Mouse (Mus musculus) cerebellum, adult 9-10 months (tissue): ENCODE measurements around the gene Phex.

Source experiments
- DNase-seq: peaks from one replicate; pipeline ENCODE4 v3.0.0; 2022

Gene Phex

GRCm38 (mm10) chrX:157306796-157307405 lies 108.2 kb downstream of the Phex start:
- DNase-seq, result peak; percentile 84

GRCm38 (mm10) chrX:157305852-157306232 lies 109.3 kb downstream of the Phex start:
- peak; percentile 39 for DNase-seq

- DNase-seq, result peak; percentile 75
Measured at GRCm38 (mm10) chrX:157305193-157305851, 109.8 kb downstream of the Phex start.

GRCm38 (mm10) chrX:157292411-157292810 lies 122.7 kb downstream of the Phex start:
- DNase-seq, result no peak

GRCm38 (mm10) chrX:157276581-157276980 lies 138.5 kb downstream of the Phex start:
- DNase-seq, result no peak

- no peak for DNase-seq
Measured at GRCm38 (mm10) chrX:157273291-157273690, 141.8 kb downstream of the Phex start.

GRCm38 (mm10) chrX:157271609-157272008 lies 143.5 kb downstream of the Phex start:
- no peak for DNase-seq

GRCm38 (mm10) chrX:157269726-157270305 lies 145.3 kb downstream of the Phex start:
- no peak for DNase-seq

GRCm38 (mm10) chrX:157268141-157268540 lies 147.0 kb downstream of the Phex start:
- no peak for DNase-seq

- DNase-seq, result peak; percentile 86
Measured at GRCm38 (mm10) chrX:157202736-157203135, 212.4 kb downstream of the Phex start.

GRCm38 (mm10) chrX:157184167-157184566 lies 230.9 kb downstream of the Phex start:
- peak; percentile 81 for DNase-seq

GRCm38 (mm10) chrX:157180845-157181244 lies 234.3 kb downstream of the Phex start:
- no peak for DNase-seq

GRCm38 (mm10) chrX:157164142-157164541 lies 251.0 kb downstream of the Phex start:
- DNase-seq, result no peak

GRCm38 (mm10) chrX:157163394-157163793 lies 251.7 kb downstream of the Phex start:
- no peak for DNase-seq

GRCm38 (mm10) chrX:157144675-157145074 lies 270.4 kb downstream of the Phex start:
- peak; percentile 62 for DNase-seq

GRCm38 (mm10) chrX:157139601-157140000 lies 275.5 kb downstream of the Phex start:
- DNase-seq, result peak; percentile 68
